ENCODE assay signal across 13 mouse cellular contexts in genomic region chr6:94774871-94775270, GRCm38 (mm10).
DNase-seq lines count a peak whose midpoint lies in the region; ATAC-seq and TF ChIP-seq lines count a peak whose summit lies in the region.
"Had no signal": no experiment of that assay in that cellular context is flagged by ENCODE, and none has a peak within 500 bp of the region (broad histone marks: within the 10 kb centered on the region; RNA-seq: fewer than 3 reads in every experiment).

No protein-coding gene starts in this region.

- no peak for DNase-seq in kidney, postnatal 0 days (ENCODE audit: low spot score)
- no peak for DNase-seq in kidney, postnatal 10 days
- no peak for DNase-seq in right cerebral cortex, adult 2 months (ENCODE audit: low spot score in 2 of 2)
- no peak for DNase-seq in kidney, adult 9 months
- no peak for DNase-seq in right cerebral cortex, postnatal 14 days
- DNase-seq: kidney, adult 8-10 months had no signal

- no peak overlapping the region for H3K4me2 ChIP-seq in kidney, postnatal 0 days (ENCODE audit: low read length)
- H3K4me2 ChIP-seq in embryonic facial prominence, embryonic 13.5 days = no peak overlapping the region
- H3K4me2 ChIP-seq in intestine, embryonic 16.5 days (ENCODE audit: low read depth, low read length) = no peak overlapping the region
- H3K4me2 ChIP-seq in neural tube, embryonic 15.5 days = no peak overlapping the region

- H3K4me1 ChIP-seq in kidney, postnatal 0 days (replicated peaks; ENCODE audit: insufficient read depth, low read length) = peaks cover 7% of the 10 kb centered on the region; the same call in 1 of the 2 replicates
- H3K4me1 ChIP-seq in embryonic facial prominence, embryonic 13.5 days = peaks cover 40% of the 10 kb centered on the region
- peaks cover 25% of the 10 kb centered on the region for H3K4me1 ChIP-seq in intestine, embryonic 16.5 days (ENCODE audit: control insufficient read depth, insufficient read depth, low read length)
- H3K4me1 ChIP-seq in neural tube, embryonic 15.5 days = peaks cover 18% of the 10 kb centered on the region

- 100% methylated on average over 3 of the region's 3 CpGs for WGBS in kidney, postnatal 0 days
- WGBS in embryonic facial prominence, embryonic 13.5 days = 93% methylated on average over 3 of the region's 3 CpGs
- WGBS in intestine, embryonic 16.5 days = 96% methylated on average over 3 of the region's 3 CpGs
- WGBS in neural tube, embryonic 15.5 days = 98% methylated on average over 3 of the region's 3 CpGs

- H3K36me3 ChIP-seq in kidney, postnatal 0 days (ENCODE audit: insufficient read depth, low read length) = no peaks in the 10 kb centered on the region
- H3K36me3 ChIP-seq in embryonic facial prominence, embryonic 13.5 days = no peaks in the 10 kb centered on the region
- H3K36me3 ChIP-seq in intestine, embryonic 16.5 days (ENCODE audit: control insufficient read depth, insufficient read depth, low read length) = no peaks in the 10 kb centered on the region
- H3K36me3 ChIP-seq in neural tube, embryonic 15.5 days = no peaks in the 10 kb centered on the region
- H3K36me3 ChIP-seq: heart, embryonic 13.5 days; lung, embryonic 15.5 days had no signal

- no peak overlapping the region for H3K27ac ChIP-seq in kidney, postnatal 0 days
- H3K27ac ChIP-seq in embryonic facial prominence, embryonic 13.5 days = peak overlapping the region; percentile 86
- H3K27ac ChIP-seq in intestine, embryonic 16.5 days (ENCODE audit: low read length) = 0 out of 2 replicates have a peak overlapping the region, but pooled peaks have one; percentile 60
- peak overlapping the region; percentile 82; the same call in 1 of the 2 replicates for H3K27ac ChIP-seq in neural tube, embryonic 15.5 days (replicated peaks)
- H3K27ac ChIP-seq: left cerebral cortex, adult 2 months had no signal

- no peak overlapping the region for H3K4me3 ChIP-seq in kidney, postnatal 0 days (replicated peaks; ENCODE audit: low read depth, low read length)
- no peak overlapping the region for H3K4me3 ChIP-seq in embryonic facial prominence, embryonic 13.5 days
- no peak overlapping the region for H3K4me3 ChIP-seq in intestine, embryonic 16.5 days (ENCODE audit: low read length)
- H3K4me3 ChIP-seq in neural tube, embryonic 15.5 days (replicated peaks) = no peak overlapping the region
- H3K4me3 ChIP-seq: left cerebral cortex, adult 2 months had no signal

- ATAC-seq in kidney, postnatal 0 days (replicated peaks; ENCODE audit: low FRiP score, low read depth) = no peak
- no peak for ATAC-seq in embryonic facial prominence, embryonic 13.5 days (ENCODE audit: insufficient number of reproducible peaks, insufficient read depth, low FRiP score, low TSS enrichment, low read depth)
- no peak for ATAC-seq in intestine, embryonic 16.5 days
- ATAC-seq in neural tube, embryonic 15.5 days (ENCODE audit: low FRiP score) = no peak
- ATAC-seq: CD4-positive, CD25-positive, alpha-beta regulatory T cell, adult 4 months had no signal

- peak; percentile 32; the same call in 1 of the 2 replicates for TF ChIP-seq CTCF in kidney, postnatal 0 days (IDR thresholded peaks at IDR 0.05; ENCODE audit: low read depth)

- no peak overlapping the region for H3K9ac ChIP-seq in kidney, postnatal 0 days (ENCODE audit: low read depth, low read length)
- no peak overlapping the region for H3K9ac ChIP-seq in embryonic facial prominence, embryonic 13.5 days
- H3K9ac ChIP-seq in intestine, embryonic 16.5 days (ENCODE audit: low read depth, low read length) = no peak overlapping the region
- H3K9ac ChIP-seq in neural tube, embryonic 15.5 days (replicated peaks) = no peak overlapping the region
- H3K9ac ChIP-seq: lung, embryonic 15.5 days had no signal

- no peaks in the 10 kb centered on the region for H3K9me3 ChIP-seq in kidney, postnatal 0 days (replicated peaks; ENCODE audit: low read length)
- H3K9me3 ChIP-seq in embryonic facial prominence, embryonic 13.5 days = no peaks in the 10 kb centered on the region
- no peaks in the 10 kb centered on the region for H3K9me3 ChIP-seq in intestine, embryonic 16.5 days (ENCODE audit: control insufficient read depth, low read length)
- H3K9me3 ChIP-seq in neural tube, embryonic 15.5 days (replicated peaks) = no peaks in the 10 kb centered on the region
- H3K9me3 ChIP-seq: heart, embryonic 13.5 days; lung, embryonic 15.5 days had no signal

- H3K27me3 ChIP-seq in kidney, postnatal 0 days (ENCODE audit: insufficient read depth, low read length) = no peaks in the 10 kb centered on the region
- H3K27me3 ChIP-seq in embryonic facial prominence, embryonic 13.5 days = no peaks in the 10 kb centered on the region
- H3K27me3 ChIP-seq in intestine, embryonic 16.5 days (replicated peaks; ENCODE audit: control insufficient read depth, insufficient read depth, low read length) = no peaks in the 10 kb centered on the region
- H3K27me3 ChIP-seq in neural tube, embryonic 15.5 days (replicated peaks) = no peaks in the 10 kb centered on the region
- H3K27me3 ChIP-seq: lung, embryonic 15.5 days had no signal
